Mouse (Mus musculus): ENCODE results near the gene Csf2. TPM values are rescaled to one million over a fixed set of nuclear protein-coding genes. Genes with fewer than 3 reads are reported as not detected.

Csf2 gene
- polyA plus RNA-seq, 1 experiment from 2014 or later = not detected

DNA sequence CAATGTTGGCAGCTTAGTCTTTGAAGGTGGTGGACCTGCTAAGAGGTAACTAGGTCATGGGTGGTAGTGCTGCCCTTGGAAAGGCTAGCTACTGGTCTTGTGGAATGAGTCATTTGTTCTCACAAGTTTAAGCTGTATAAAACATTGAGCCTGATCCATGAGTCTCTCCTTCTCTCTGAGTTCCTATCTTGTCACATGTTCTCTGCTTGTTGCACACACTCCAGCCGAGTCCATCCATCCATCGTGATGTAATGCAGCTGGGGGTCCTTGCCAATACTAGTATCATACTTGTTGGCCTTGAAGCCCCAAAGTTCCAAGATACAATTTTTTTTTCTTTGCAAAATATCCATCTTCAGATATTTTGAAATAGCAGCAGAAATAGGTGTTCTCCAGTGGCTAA, 22.0 kb downstream of the Csf2 start:
- 92% methylated on average over 2 of the region's 2 CpGs for WGBS
- no peak for ATAC-seq (ENCODE audit: extremely low read depth, insufficient number of reproducible peaks, low FRiP score, low TSS enrichment)

DNA sequence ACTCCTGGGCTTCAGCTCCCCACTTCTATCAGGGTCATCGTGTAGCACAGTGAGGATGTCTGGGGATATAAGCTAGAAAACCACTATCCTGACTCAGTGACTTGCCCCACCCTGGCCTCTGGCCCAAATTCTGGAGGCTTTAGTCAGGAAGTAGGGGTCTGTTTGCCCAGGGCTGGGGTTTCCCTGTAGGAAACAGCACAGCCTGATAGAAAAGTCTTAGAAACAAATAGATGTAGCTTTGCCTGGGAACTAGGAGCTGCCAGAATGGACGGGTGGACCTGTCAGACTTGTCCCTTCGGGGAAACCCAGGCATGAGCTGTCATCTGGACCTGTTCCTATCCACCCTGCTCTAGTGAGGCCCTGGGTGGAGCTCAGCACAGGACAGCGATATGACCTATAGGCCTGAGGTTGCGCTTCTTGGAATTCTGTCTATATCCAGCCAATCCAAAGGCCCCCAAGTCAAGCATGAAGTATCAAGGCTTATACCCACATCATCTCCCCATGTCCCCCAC, 24.9 kb downstream of the Csf2 start:
- no peak overlapping the region for H3K27ac ChIP-seq (replicated peaks)
- no peaks in the 10 kb centered on the region; the same call in 1 of the 2 replicates for H3K27me3 ChIP-seq (replicated peaks)
- no peak overlapping the region for H3K9ac ChIP-seq
- 80% methylated on average over 5 of the region's 5 CpGs for WGBS
- ATAC-seq (ENCODE audit: extremely low read depth, insufficient number of reproducible peaks, low FRiP score, low TSS enrichment) = no peak
- no peak overlapping the region for H3K4me3 ChIP-seq
- H3K36me3 ChIP-seq = no peaks in the 10 kb centered on the region
- peaks cover 5% of the 10 kb centered on the region; the same call in 1 of the 2 replicates for H3K4me1 ChIP-seq
- no peaks in the 10 kb centered on the region for H3K9me3 ChIP-seq
- no peak overlapping the region for H3K4me2 ChIP-seq

More for the DNA sequence above, 22.0 kb downstream of the Csf2 start:
- no peak overlapping the region for H3K27ac ChIP-seq (replicated peaks)
- H3K9ac ChIP-seq = no peak overlapping the region
- H3K9me3 ChIP-seq = no peaks in the 10 kb centered on the region
- no peaks in the 10 kb centered on the region for H3K36me3 ChIP-seq
- no peaks in the 10 kb centered on the region; the same call in 1 of the 2 replicates for H3K27me3 ChIP-seq (replicated peaks)
- no peak overlapping the region for H3K4me3 ChIP-seq
- no peaks in the 10 kb centered on the region for H3K4me1 ChIP-seq
- H3K4me2 ChIP-seq = no peak overlapping the region

DNA sequence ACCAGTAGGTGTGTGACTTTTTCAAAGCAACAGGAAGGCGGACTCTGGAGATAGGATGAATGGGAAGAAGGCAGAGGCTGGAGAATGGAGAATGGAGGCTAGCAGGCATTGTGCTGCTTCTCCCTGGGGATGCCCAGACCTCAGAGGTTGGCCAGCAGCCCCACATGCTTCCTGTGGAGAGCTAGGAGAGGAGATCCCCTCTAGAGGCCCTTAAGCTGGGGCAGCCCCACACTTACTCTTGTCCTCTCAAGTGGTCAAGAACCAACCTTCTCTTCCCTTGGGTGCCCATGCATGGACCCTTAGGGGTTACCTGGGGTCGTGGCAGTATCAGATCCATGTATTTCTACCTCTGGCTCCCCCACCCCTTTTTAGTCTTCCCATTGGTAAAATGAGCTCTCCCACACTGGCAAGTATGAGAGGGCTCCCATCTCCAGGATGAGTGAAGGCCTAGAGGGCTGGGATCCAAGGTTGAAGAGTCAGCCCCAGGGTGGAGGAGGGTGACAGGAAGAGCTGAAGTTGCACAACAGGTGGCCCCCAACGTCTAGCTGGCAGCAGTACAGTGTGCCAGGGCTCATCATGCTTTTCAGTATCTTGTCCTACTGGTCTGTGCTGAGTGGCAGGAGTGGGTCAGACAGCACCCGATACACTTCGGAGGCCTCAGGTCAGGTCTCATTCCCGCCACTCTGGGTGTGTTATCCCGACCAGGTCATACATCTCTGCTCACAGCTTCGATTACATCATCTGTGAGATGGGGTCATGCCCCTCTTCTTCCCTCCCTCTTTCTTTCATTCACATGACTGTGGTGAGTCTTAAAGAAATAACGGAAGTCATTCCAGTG, 25.6 kb downstream of the Csf2 start:
- H3K27me3 ChIP-seq (replicated peaks) = no peaks in the 10 kb centered on the region; the same call in 1 of the 2 replicates
- H3K36me3 ChIP-seq = no peaks in the 10 kb centered on the region
- no peak overlapping the region for H3K27ac ChIP-seq (replicated peaks)
- no peaks in the 10 kb centered on the region for H3K9me3 ChIP-seq
- no peak overlapping the region for H3K4me2 ChIP-seq
- H3K9ac ChIP-seq = no peak overlapping the region
- no peak for ATAC-seq (ENCODE audit: extremely low read depth, insufficient number of reproducible peaks, low FRiP score, low TSS enrichment)
- WGBS = 72% methylated on average over 9 of the region's 9 CpGs
- peaks cover 5% of the 10 kb centered on the region; the same call in 1 of the 2 replicates for H3K4me1 ChIP-seq
- H3K4me3 ChIP-seq = no peak overlapping the region

DNA sequence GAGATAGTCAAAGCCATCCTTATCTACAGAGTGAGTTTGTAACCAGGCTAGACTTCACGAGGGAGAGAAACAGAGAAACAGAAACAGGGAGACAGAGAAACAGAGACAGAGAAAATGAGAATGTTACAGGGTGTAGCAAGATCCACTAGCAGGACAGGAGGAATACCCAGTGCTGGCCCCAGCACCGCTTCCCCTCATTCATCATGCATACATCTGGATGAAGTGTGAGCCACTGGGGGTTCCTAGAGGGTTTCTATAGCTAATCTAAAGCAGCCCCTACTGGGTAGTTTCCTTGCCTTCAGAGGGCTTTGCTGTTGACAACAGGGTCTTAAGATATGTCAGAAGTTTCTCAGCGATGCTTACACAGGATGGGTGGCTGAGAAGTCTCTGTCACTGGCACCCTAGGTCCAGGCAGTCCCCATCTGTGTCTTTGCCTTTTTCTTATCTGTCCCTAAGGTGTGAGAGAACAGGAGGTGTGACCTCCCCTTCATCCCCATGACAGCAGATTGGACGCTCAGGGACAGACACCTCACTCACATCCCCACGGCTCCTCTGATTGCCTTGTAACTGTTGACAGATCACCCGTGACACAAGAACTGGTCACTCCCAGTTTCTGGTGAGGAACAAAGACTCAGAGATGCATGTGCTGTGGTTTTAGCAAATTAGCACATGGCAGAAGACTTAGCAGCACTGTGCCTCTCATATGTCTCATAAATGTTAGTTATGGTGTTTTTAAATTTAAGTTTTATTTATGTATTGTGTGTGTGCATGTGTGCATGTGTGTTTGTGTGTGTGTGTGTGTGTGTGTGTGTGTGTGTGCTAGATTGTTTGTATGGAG, 29.3 kb downstream of the Csf2 start:
- H3K4me3 ChIP-seq = no peak overlapping the region
- WGBS = 13% methylated on average over 6 of the region's 6 CpGs
- no peak overlapping the region for H3K9ac ChIP-seq
- no peak overlapping the region for H3K4me2 ChIP-seq
- H3K27me3 ChIP-seq (replicated peaks) = peaks cover 5% of the 10 kb centered on the region; the same call in 1 of the 2 replicates
- H3K9me3 ChIP-seq = no peaks in the 10 kb centered on the region
- H3K27ac ChIP-seq (replicated peaks) = no peak overlapping the region
- H3K36me3 ChIP-seq = no peaks in the 10 kb centered on the region
- H3K4me1 ChIP-seq = peaks cover 5% of the 10 kb centered on the region; the same call in 1 of the 2 replicates
- no peak for ATAC-seq (ENCODE audit: extremely low read depth, insufficient number of reproducible peaks, low FRiP score, low TSS enrichment)

DNA sequence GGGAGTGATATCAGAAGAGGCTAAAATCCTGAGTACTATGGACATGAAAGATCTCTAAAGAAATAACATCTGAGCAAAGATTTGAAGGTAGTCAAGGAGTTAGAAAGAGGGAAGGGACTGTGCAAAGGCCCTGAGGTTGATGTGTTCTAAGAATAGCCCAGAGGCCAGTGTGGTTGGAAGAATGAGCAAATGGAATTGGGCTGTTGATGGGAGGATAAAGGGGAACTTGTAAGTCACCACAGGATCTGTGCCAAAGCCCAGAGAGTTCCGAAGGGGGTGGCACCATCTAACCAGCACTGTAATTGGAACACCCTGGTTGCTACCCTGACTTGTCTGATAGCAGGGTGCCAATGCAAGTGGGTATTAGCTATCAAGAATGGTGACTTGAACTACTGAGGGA, 30.3 kb downstream of the Csf2 start:
- WGBS = 89% methylated on average over 1 of the region's 1 CpGs
- H3K9ac ChIP-seq = no peak overlapping the region
- no peaks in the 10 kb centered on the region for H3K9me3 ChIP-seq
- H3K27me3 ChIP-seq (replicated peaks) = peaks cover 5% of the 10 kb centered on the region; the same call in 1 of the 2 replicates
- H3K27ac ChIP-seq (replicated peaks) = no peak overlapping the region
- no peak overlapping the region for H3K4me3 ChIP-seq
- no peak for ATAC-seq (ENCODE audit: extremely low read depth, insufficient number of reproducible peaks, low FRiP score, low TSS enrichment)
- no peaks in the 10 kb centered on the region for H3K36me3 ChIP-seq
- H3K4me2 ChIP-seq = no peak overlapping the region
- peaks cover 7% of the 10 kb centered on the region; the same call in 1 of the 2 replicates for H3K4me1 ChIP-seq

DNA sequence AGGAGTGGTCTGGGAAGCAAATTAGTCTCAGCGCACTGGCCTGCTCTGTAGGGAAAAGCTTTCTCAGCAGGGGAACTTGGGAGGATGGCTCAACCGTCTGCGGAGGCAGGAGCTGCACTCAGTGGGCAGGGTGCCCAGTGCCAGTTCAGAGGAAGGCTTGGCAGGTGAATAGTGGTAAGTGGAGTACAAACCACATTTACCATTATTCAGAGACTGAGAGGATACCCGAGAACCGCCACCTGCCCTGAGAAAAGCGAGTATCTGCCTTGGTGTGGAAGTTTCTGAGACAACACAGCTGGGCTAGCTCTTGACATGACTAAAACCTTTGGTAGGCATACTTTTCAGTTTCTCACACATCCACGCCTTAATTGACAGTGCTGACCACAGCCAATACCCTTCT, 32.1 kb downstream of the Csf2 start:
- no peak overlapping the region for H3K4me3 ChIP-seq
- ATAC-seq (ENCODE audit: extremely low read depth, insufficient number of reproducible peaks, low FRiP score, low TSS enrichment) = no peak
- no peak overlapping the region for H3K4me2 ChIP-seq
- H3K36me3 ChIP-seq = no peaks in the 10 kb centered on the region
- no peak overlapping the region for H3K9ac ChIP-seq
- peaks cover 9% of the 10 kb centered on the region; the same call in 1 of the 2 replicates for H3K4me1 ChIP-seq
- no peak overlapping the region for H3K27ac ChIP-seq (replicated peaks)
- H3K27me3 ChIP-seq (replicated peaks) = peaks cover 5% of the 10 kb centered on the region; the same call in 1 of the 2 replicates
- 70% methylated on average over 7 of the region's 7 CpGs for WGBS
- H3K9me3 ChIP-seq = no peaks in the 10 kb centered on the region

DNA sequence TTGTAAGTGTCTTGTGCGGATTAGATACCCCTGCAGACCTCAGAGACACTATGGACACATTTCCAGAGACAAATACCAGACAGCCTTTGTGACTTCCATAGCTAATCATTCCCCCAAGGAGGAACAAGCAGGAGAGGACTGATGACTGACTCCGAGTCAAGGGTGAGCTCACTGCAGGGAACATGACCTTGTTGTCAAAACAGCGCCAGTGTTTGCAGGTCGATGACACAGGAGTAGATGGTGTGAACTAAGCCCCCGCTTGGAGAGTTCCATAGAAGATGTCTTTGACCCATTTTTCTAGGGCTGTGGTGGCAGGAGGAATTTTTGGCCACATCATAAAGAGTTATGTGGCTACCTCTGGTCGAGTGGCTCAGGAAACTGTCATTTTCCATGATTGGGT, 33.4 kb downstream of the Csf2 start:
- no peak for ATAC-seq (ENCODE audit: extremely low read depth, insufficient number of reproducible peaks, low FRiP score, low TSS enrichment)
- H3K27ac ChIP-seq (replicated peaks) = no peak overlapping the region
- H3K9me3 ChIP-seq = no peaks in the 10 kb centered on the region
- WGBS = 58% methylated on average over 6 of the region's 6 CpGs
- H3K4me3 ChIP-seq = no peak overlapping the region
- no peaks in the 10 kb centered on the region for H3K36me3 ChIP-seq
- H3K27me3 ChIP-seq (replicated peaks) = peaks cover 5% of the 10 kb centered on the region; the same call in 1 of the 2 replicates
- peaks cover 9% of the 10 kb centered on the region; the same call in 1 of the 2 replicates for H3K4me1 ChIP-seq
- no peak overlapping the region for H3K4me2 ChIP-seq
- no peak overlapping the region for H3K9ac ChIP-seq

DNA sequence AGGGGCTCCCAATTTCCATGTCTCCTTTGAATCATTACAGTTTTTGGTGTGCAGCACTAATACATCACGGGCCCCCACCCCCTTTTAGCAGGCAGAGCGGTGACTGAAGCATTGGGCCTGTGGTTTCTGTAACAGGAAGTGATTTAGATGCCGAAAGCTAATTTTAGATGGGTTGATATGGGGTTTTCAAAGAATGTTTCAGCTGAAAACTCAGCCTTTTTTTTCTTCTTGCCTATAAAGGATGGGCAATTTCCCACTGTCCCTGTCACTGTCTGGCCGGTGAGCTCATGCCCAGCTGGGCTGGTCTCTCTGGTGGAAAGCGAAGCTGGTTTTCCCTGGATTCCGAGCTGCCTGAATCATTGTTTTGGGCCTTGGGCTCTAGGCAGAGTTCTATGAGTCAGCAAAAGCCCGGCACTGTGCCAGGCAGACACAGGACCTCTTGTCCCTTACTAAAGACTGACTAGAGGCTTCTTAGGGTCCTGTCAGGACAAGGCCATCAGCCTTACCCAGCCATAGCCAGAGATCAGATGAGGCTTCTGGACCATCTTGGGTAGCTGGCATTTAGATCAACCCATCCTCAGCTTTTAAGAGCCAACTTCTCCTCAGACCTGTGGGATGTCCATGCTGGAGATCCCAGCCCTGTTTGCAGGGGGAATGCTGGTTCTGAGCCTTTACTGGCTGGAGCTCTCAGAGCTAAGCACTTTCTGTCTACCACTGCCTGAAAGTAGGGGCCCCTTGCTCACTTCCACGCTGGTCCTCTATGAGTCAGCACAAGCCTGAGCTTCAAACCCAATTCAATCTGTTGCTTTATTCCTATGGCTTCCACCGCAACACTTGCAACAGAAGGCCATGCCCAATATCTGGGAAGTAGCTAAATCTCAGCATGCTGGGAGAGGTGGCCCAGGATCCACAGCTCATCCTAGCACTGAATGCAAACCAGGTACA, 34.7 kb downstream of the Csf2 start:
- ATAC-seq (ENCODE audit: extremely low read depth, insufficient number of reproducible peaks, low FRiP score, low TSS enrichment) = no peak
- H3K4me3 ChIP-seq = no peak overlapping the region
- H3K9ac ChIP-seq = no peak overlapping the region
- 65% methylated on average over 9 of the region's 9 CpGs for WGBS
- no peak overlapping the region for H3K27ac ChIP-seq (replicated peaks)
- H3K27me3 ChIP-seq (replicated peaks) = peaks cover 5% of the 10 kb centered on the region; the same call in 1 of the 2 replicates
- no peaks in the 10 kb centered on the region for H3K36me3 ChIP-seq
- H3K4me2 ChIP-seq = no peak overlapping the region
- H3K9me3 ChIP-seq = no peaks in the 10 kb centered on the region
- H3K4me1 ChIP-seq = peaks cover 3% of the 10 kb centered on the region; the same call in 1 of the 2 replicates

DNA sequence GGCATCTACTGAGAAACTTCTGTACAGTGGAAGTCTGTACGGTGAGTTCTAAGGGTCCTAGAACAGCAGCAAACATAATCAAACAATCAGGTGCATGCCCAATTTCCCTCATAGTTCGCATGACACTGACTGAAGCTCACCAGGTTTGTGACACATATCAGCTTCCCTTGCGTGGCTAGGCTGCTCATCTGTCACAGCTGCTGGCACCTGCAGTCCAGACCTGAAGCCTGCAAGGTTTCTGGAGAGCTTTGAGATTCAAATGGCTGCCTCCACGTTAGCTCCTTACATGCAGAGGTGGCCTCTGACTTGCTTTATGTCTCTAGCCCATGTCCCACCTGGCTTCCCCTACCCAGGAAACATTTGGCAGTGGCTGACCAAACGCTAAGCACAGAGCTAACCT, 35.8 kb downstream of the Csf2 start:
- Histone ChIP-seq H3K4me1 (0 out of 2 replicates have a peak, but pooled peaks cover 3% of the 10 kb centered on the region), H3K4me3 (no peak overlapping the region), H3K27ac (replicated peaks) (no peak overlapping the region), H3K9ac (no peak overlapping the region), H3K4me2 (no peak overlapping the region), H3K27me3 (replicated peaks) (peaks cover 5% of the 10 kb centered on the region; the same call in 1 of the 2 replicates), H3K9me3 (no peaks in the 10 kb centered on the region), H3K36me3 (no peaks in the 10 kb centered on the region)
- WGBS = 73% methylated on average over 5 of the region's 5 CpGs
- ATAC-seq (ENCODE audit: extremely low read depth, insufficient number of reproducible peaks, low FRiP score, low TSS enrichment) = no peak

DNA sequence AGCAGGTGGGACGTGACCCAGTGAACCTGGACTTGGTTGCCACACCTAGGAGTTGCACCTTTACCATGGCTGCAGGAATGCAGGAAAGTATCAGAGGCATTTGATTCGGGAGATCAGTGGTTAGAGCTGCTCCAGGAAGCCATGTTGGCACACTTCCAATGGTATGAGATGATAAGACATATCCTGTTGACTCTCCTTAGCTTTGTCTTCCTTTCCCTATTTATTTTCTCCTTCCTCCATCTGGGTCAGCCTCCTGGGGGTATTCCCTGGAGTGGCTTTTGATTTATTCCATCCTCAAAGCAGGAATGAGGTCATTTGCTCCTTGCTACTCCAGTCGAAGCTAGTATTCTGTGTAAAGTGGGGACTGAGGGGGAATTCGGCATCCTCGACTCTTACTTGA, 42.5 kb downstream of the Csf2 start:
- Histone ChIP-seq H3K36me3 (no peaks in the 10 kb centered on the region), H3K27ac (replicated peaks) (no peak overlapping the region), H3K4me1 (peaks cover 8% of the 10 kb centered on the region; the same call in 1 of the 2 replicates), H3K4me3 (no peak overlapping the region), H3K9me3 (no peaks in the 10 kb centered on the region), H3K9ac (no peak overlapping the region), H3K4me2 (no peak overlapping the region), H3K27me3 (replicated peaks) (no peaks in the 10 kb centered on the region)
- 57% methylated on average over 5 of the region's 5 CpGs for WGBS
- ATAC-seq (ENCODE audit: extremely low read depth, insufficient number of reproducible peaks, low FRiP score, low TSS enrichment) = no peak

Measured in heart, embryonic 13.5 days (tissue).